Mouse (Mus musculus) Patski (cell line): ENCODE results near the gene Fam186a. TPM values are rescaled to one million over a fixed set of nuclear protein-coding genes. Genes with fewer than 3 reads are reported as not detected.
"Not testable (repeated sequence)": the region's sequence is repeated elsewhere in the genome, so short reads cannot be mapped to it uniquely, and the experiment has no call there.

Source experiments
- ATAC-seq: fragments of 100-300 bp; one replicate; pipeline ENCODE4 v1.8.0; 2021
- CTCF ChIA-PET: fragments of 350-600 bp; sonication (Branson Sonifier 250); formaldehyde crosslinking; loops from one replicate; lab custom pipeline; 2022; ENCODE audit warnings: inconsistent platforms; lab: Charles Lee
- POLR2A ChIA-PET: fragments of 350-600 bp; sonication (Branson Sonifier 250); formaldehyde crosslinking; loops from one replicate; lab custom pipeline; 2022; ENCODE audit warnings: antibody characterized with exemption, inconsistent platforms; lab: Charles Lee
- DNase-seq: peaks from one replicate; pipeline ENCODE4 v3.0.0-alpha.2; 2011; ENCODE audit warnings: low read depth, low spot score
- H3K27me3 ChIP-seq: fragments of 371-371 bp; one replicate; pipeline ENCODE4 v1.5.1; 2021
- CTCF ChIP-seq: fragments of 100-300 bp; IDR thresholded peaks from one replicate; pipeline ENCODE4 v1.5.1; 2021
- in situ Hi-C: fragments of 300-500 bp; cut with MboI; formaldehyde crosslinking; loops from 3 replicates; pipeline ENCODE4 v1.11.1; 2018; ENCODE audit warnings: low pct_unique_long_range_greater_than_20kb, mixed read lengths
- polyA plus RNA-seq: library from polyadenylated mRNA; unstranded; gene quantifications from one replicate; pipeline ENCODE4 v1.2.3, GENCODE M21; 2021

Fam186a gene
- not detected for polyA plus RNA-seq

DNA sequence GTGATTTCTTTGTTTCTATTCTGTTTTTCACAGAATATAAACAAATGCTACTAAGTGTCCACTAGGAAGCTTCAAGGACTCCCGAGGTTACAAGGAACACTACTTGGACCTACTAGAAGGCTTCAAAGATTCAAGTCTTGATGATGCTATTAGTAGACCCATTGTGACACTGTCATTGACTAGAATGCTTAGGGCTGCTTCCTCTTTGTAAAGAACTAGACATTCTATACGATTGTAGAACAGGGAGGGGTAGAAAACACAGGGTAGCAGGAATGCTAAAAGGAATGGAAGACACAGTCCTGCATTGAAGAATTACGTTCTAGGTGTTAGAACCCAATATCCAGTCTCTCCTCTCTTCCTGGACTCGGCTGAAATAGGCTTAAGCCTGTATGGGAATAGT lies at the start of gene Fam186a:
Gene Fam186a (minus strand): TSS at position 101 of the 400 bp plus-strand sequence.
- H3K27me3 ChIP-seq = peaks cover 15% of the 10 kb centered on the region
- CTCF ChIA-PET = no interaction called here
- no peak for TF ChIP-seq CTCF
- DNase-seq (no peak), ATAC-seq (no peak)
- in situ Hi-C loops = no loop called here
- POLR2A ChIA-PET = interaction anchor here (0.5 kb wide), 1 partner anchor 39 kb away, joined by 4 read pairs; no protein-coding TSS in a partner anchor

GRCm38 (mm10) chr15:100006180-100006579 lies 39.3 kb upstream of the Fam186a start:
- no peak for ATAC-seq
- no peaks in the 10 kb centered on the region for H3K27me3 ChIP-seq
- TF ChIP-seq CTCF = no peak
- CTCF ChIA-PET = no interaction called here
- POLR2A ChIA-PET = no interaction called here
- in situ Hi-C loops = no loop called here
- DNase-seq = no peak

- POLR2A ChIA-PET = no interaction called here
- TF ChIP-seq CTCF = no peak
- in situ Hi-C loops = no loop called here
These were observed 37.9 kb upstream of the Fam186a start for GRCm38 (mm10) chr15:100004677-100005273.

DNA sequence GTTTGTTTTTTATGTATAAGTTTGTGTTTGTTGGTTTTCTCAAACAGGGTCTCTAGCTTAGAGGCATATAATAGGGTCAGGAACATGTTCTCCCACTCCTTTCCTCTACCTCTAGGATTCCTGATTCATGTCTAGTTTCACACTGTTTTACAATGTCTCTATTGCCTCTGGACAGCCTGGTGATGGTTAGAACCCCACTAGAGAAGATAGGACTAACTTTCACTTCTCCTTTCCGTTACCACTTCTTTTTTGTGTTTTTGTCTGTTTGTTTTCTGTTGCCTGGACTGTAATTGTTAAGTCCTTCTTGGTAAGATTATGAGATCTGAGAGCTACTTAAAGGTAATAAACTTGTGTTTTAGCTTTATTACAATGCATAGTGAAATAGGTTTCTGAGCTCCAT lies 32.5 kb upstream of the Fam186a start:
- CTCF ChIA-PET = no interaction called here
- no peak for TF ChIP-seq CTCF
- POLR2A ChIA-PET = no interaction called here
- no peak for DNase-seq
- no peak for ATAC-seq
- in situ Hi-C loops = no loop called here
- H3K27me3 ChIP-seq = no peaks in the 10 kb centered on the region

More at GRCm38 (mm10) chr15:100004677-100005273, 37.9 kb upstream of the Fam186a start:
- no peak for DNase-seq
- no peaks in the 10 kb centered on the region for H3K27me3 ChIP-seq
- CTCF ChIA-PET = no interaction called here
- ATAC-seq = no peak

DNA sequence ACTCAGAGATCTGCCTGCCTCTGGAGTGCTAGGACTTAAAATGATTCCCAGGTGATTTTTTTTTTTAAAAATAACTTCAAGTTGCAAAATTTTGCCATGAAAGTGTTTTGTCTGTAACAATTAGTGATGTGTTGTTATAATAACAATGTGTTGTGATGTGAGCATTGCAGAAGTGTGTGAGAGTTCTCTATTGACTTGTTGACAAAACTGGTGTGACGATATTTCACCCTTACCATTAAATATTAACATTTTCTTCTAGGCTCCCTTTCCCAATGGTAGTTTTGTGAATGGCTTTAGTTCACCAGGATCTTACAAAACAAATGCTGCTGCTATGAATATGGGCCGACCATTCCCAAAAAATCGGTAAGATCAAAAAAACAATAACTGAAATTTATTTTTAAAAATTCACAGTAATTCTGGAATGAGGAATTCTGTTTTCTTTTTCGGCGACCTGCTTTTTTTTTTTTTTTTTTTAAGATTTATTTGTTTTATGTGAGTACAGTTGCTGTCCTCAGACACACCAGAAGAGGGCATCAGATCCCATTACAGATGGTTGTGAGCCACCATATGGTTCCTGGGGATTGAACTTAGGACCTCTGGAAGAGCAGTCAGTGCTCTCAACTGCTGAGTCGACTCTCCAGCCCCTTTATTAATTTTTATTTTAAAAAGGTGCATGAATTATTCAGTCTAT lies 30.4 kb upstream of the Fam186a start:
- peak; percentile 42 for TF ChIP-seq CTCF

DNA sequence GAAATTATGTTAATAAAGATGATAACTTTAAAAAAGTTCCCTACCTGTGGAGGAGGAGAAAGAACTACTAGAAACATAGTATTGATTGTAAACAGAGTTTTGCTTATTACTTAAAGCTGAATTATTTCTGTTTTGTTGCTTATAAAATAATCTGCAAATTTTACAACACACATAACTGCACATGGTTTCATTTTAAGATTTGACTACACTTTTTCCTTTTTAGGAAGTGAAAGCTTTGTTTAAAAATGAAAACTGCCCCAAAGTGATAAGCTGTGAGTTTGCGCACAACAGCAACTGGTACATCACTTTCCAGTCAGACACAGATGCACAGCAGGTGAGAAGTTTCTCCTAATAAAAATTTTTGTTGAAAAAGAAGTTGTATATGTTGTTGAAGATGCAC lies 26.2 kb upstream of the Fam186a start:
- no peak for TF ChIP-seq CTCF
- in situ Hi-C loops = no loop called here
- H3K27me3 ChIP-seq = no peaks in the 10 kb centered on the region
- POLR2A ChIA-PET = no interaction called here
- no peak for DNase-seq
- no peak for ATAC-seq
- CTCF ChIA-PET = no interaction called here

More for the DNA sequence above, 30.4 kb upstream of the Fam186a start:
- POLR2A ChIA-PET = no interaction called here
- H3K27me3 ChIP-seq = no peaks in the 10 kb centered on the region
- no peak for DNase-seq
- no peak for ATAC-seq
- in situ Hi-C loops = no loop called here
- CTCF ChIA-PET = no interaction called here

DNA sequence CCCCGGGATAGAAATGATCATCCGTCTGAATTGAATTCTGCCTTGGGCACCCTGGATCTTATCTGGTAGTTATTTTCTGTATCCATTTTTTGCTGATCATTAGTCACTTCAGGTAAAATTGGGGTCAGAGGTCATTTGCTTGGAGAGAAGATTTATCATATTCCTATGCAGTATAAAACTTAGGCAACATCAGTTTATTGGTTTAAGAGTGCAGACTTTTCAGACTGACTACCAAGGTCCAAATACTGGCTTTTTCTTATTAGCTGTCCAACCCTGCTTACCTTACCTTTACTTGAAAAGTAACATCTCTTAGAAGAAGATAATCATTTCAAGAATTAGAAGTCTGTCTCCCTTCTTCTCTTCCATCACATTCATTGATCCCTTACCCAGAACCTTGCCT lies 12.9 kb upstream of the Fam186a start:
- ChIA-PET CTCF (interaction anchor here (0.9 kb wide), 1 partner anchor 9 kb away, joined by 3 read pairs; no protein-coding TSS in a partner anchor), POLR2A (interaction anchor here (0.7 kb wide), 1 partner anchor 424 kb away, joined by 3 read pairs; no protein-coding TSS in a partner anchor)
- no peak for DNase-seq
- in situ Hi-C loops = no loop called here
- TF ChIP-seq CTCF = no peak
- no peaks in the 10 kb centered on the region for H3K27me3 ChIP-seq
- ATAC-seq = no peak

DNA sequence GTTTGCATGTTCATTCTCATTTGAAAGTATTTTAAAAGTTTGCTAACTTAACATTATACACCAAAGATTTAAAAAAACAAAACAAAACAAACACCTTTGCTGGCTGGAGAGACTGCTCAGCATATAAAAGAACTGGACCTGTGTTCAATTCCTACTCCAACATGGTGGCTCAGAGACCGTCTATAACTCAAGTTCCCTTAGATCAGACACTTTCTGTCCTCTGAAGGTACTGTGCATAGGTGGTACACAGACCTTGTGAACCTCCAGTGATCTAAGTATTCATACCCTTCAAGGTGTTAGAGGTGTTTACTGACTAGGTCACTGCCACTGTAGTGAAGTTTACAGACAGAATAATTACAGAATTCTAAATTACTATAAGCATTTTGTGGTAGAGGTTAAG lies 12.4 kb upstream of the Fam186a start:
- no peak for DNase-seq
- no peak for ATAC-seq
- ChIA-PET POLR2A (no interaction called here), CTCF (no interaction called here)
- in situ Hi-C loops = no loop called here
- TF ChIP-seq CTCF = no peak
- no peaks in the 10 kb centered on the region for H3K27me3 ChIP-seq

- ATAC-seq, DNase-seq, H3K27me3 ChIP-seq, CTCF ChIA-PET, POLR2A ChIA-PET, in situ Hi-C loops: not testable (repeated sequence)
These were observed 9.3 kb upstream of the Fam186a start for GRCm38 (mm10) chr15:99976121-99976520.

- ATAC-seq (no peak), DNase-seq (no peak)
- ChIA-PET POLR2A (no interaction called here), CTCF (no interaction called here)
- in situ Hi-C loops = no loop called here
- H3K27me3 ChIP-seq = no peaks in the 10 kb centered on the region
- no peak for TF ChIP-seq CTCF
These were observed 7.8 kb upstream of the Fam186a start for GRCm38 (mm10) chr15:99974476-99975220.
